Comparison of ENCODE assay signal across 16 mouse cellular contexts in genomic region chr9:60200436-60200835, GRCm38 (mm10).
"Had no signal": no experiment of that assay in that cellular context is flagged by ENCODE, and none has a peak within 500 bp of the region (broad histone marks: within the 10 kb centered on the region; RNA-seq: fewer than 3 reads in every experiment).

No protein-coding gene starts in this region.

- DNase-seq: heart, postnatal 10 days; heart, postnatal 14 days; heart, postnatal 36 days; heart, postnatal 4 days; kidney, adult 11 months; kidney, adult 18-20 months; kidney, adult 2 months; kidney, adult 8-10 months; kidney, adult 9 months; kidney, postnatal 10 days; kidney, postnatal 14 days; kidney, postnatal 25 days; kidney, postnatal 36 days; kidney, postnatal 4 days; layer of hippocampus, adult 9-11 months; layer of hippocampus, postnatal 36 days had no signal
